Mouse (Mus musculus) kidney, embryonic 16.5 days (tissue): ENCODE measurements around the gene Gnb1l. TPM values are rescaled to one million over a fixed set of nuclear protein-coding genes. Genes with fewer than 3 reads are reported as not detected.

ENCODE experiments used
- ATAC-seq: fragments of 200-750 bp; cut with Nextera tagmentation; 2 replicates; pipeline ENCODE4 v1.8.0; 2017; ENCODE audit warnings: moderate TSS enrichment; ENCODE audit not compliant: low FRiP score, low TSS enrichment
- H3K27ac ChIP-seq: fragments of 300-500 bp; sonication (generic); 2 replicates; pipeline ENCODE4 v1.5.1; 2014; ENCODE audit warnings: low read length
- H3K27me3 ChIP-seq: fragments of 300-500 bp; sonication (generic); 2 replicates; pipeline ENCODE4 v1.6.1; 2014; ENCODE audit warnings: low read length, control low read depth, mixed read lengths; ENCODE audit not compliant: insufficient read depth
- H3K36me3 ChIP-seq: fragments of 300-500 bp; sonication (generic); 2 replicates; pipeline ENCODE4 v1.6.1; 2014; ENCODE audit warnings: low read length, control low read depth, mixed read lengths; ENCODE audit not compliant: insufficient read depth
- H3K4me1 ChIP-seq: fragments of 300-500 bp; sonication (generic); 2 replicates; pipeline ENCODE4 v1.6.1; 2014; ENCODE audit warnings: low read length, control low read depth, mixed read lengths; ENCODE audit not compliant: insufficient read depth
- H3K4me2 ChIP-seq: fragments of 300-500 bp; sonication (generic); replicated peaks from 2 replicates; pipeline ENCODE4 v1.6.1; 2014; ENCODE audit warnings: low read depth, low read length
- H3K4me3 ChIP-seq: fragments of 300-500 bp; sonication (generic); 2 replicates; pipeline ENCODE4 v1.5.1; 2014; ENCODE audit warnings: mild to moderate bottlenecking, low read length
- H3K9ac ChIP-seq: fragments of 300-500 bp; sonication (generic); replicated peaks from 2 replicates; pipeline ENCODE4 v1.6.1; 2014; ENCODE audit warnings: low read length
- H3K9me3 ChIP-seq: fragments of 300-500 bp; sonication (generic); 2 replicates; pipeline ENCODE4 v1.6.1; 2016; ENCODE audit warnings: low read length, control low read depth
- WGBS: fragments of 180-500 bp; shearing (Covaris S2); extraction: QIAGEN DNeasy Blood & Tissue Kit; methylation state at CpG from one replicate; pipeline ENCODE4 v1.1.7; 2014; 5-methylcytosine and 5-hydroxymethylcytosine counted together
- polyA plus RNA-seq: library from polyadenylated mRNA; unstranded; fragments of >200 nt; fragmentation: Nextera tagmentation; extraction: Ambion mirVana; gene quantifications from 2 replicates; pipeline ENCODE4 v1.2.1, GENCODE M21; 2015

Gnb1l gene
- polyA plus RNA-seq, 1 experiment from 2014 or later: 19.1 TPM

- Histone ChIP-seq H3K36me3 (no peaks in the 10 kb centered on the region), H3K9ac (no peak overlapping the region), H3K4me1 (peaks cover 42% of the 10 kb centered on the region), H3K9me3 (no peaks in the 10 kb centered on the region), H3K4me3 (peak overlapping the region; percentile 25), H3K27me3 (peaks cover 94% of the 10 kb centered on the region), H3K27ac (no peak overlapping the region), H3K4me2 (peak overlapping the region; percentile 42)
- WGBS: 5% methylated on average over 51 of the region's 57 CpGs
- peak; percentile 28; the same call in 1 of the 2 replicates for ATAC-seq
Measured at GRCm38 (mm10) chr16:18587847-18588737, 89.6 kb downstream of the Gnb1l start.

- 5% methylated on average over 31 of the region's 31 CpGs for WGBS
- H3K27ac ChIP-seq: no peak overlapping the region
- no peaks in the 10 kb centered on the region for H3K9me3 ChIP-seq
- no peak overlapping the region for H3K9ac ChIP-seq
- peaks cover 42% of the 10 kb centered on the region for H3K4me1 ChIP-seq
- 0 out of 2 replicates have a peak overlapping the region, but pooled peaks have one; percentile 26 for H3K4me2 ChIP-seq
- no peaks in the 10 kb centered on the region for H3K36me3 ChIP-seq
- no peak for ATAC-seq
- H3K27me3 ChIP-seq: peaks cover 94% of the 10 kb centered on the region
- H3K4me3 ChIP-seq: peak overlapping the region; percentile 25
Measured at GRCm38 (mm10) chr16:18588738-18589055, 90.2 kb downstream of the Gnb1l start.

GRCm38 (mm10) chr16:18589080-18589621, 90.6 kb downstream of the Gnb1l start:
- ATAC-seq: no peak
- Histone ChIP-seq H3K27me3 (peaks cover 94% of the 10 kb centered on the region), H3K36me3 (no peaks in the 10 kb centered on the region), H3K9me3 (no peaks in the 10 kb centered on the region), H3K9ac (no peak overlapping the region), H3K4me2 (no peak overlapping the region), H3K4me3 (no peak overlapping the region), H3K27ac (no peak overlapping the region), H3K4me1 (peaks cover 42% of the 10 kb centered on the region)
- WGBS: 39% methylated on average over 9 of the region's 9 CpGs

GRCm38 (mm10) chr16:18589804-18590790, 91.6 kb downstream of the Gnb1l start, which contains the start of gene Tbx1:
TSS of gene Tbx1 (minus strand) at chr16:18590671.
- Histone ChIP-seq H3K4me1 (peaks cover 42% of the 10 kb centered on the region), H3K4me3 (peak within 1 kb of the TSS; percentile 36), H3K9me3 (no peaks in the 10 kb centered on the region), H3K27ac (no peak within 1 kb of the TSS), H3K9ac (0 out of 2 replicates have a peak within 1 kb of the TSS, but pooled peaks have one; percentile 9), H3K36me3 (no peaks in the 10 kb centered on the region), H3K27me3 (peaks cover 94% of the 10 kb centered on the region), H3K4me2 (peak within 1 kb of the TSS; percentile 49)
- WGBS: 4% methylated on average over 48 of the region's 48 CpGs
- ATAC-seq: peak; percentile 24; the same call in 1 of the 2 replicates

GRCm38 (mm10) chr16:18591047-18592018, 92.8 kb downstream of the Gnb1l start:
- Histone ChIP-seq H3K9ac (0 out of 2 replicates have a peak overlapping the region, but pooled peaks have one; percentile 9), H3K9me3 (no peaks in the 10 kb centered on the region), H3K4me3 (peak overlapping the region; percentile 36), H3K27me3 (peaks cover 81% of the 10 kb centered on the region), H3K4me1 (peaks cover 38% of the 10 kb centered on the region), H3K4me2 (peak overlapping the region; percentile 44), H3K27ac (no peak overlapping the region), H3K36me3 (no peaks in the 10 kb centered on the region)
- 0 out of 2 replicates have a peak, but pooled peaks have one; percentile 24 for ATAC-seq
- 2% methylated on average over 59 of the region's 59 CpGs for WGBS

- no peak overlapping the region for H3K4me3 ChIP-seq
- H3K4me2 ChIP-seq: no peak overlapping the region
- peaks cover 19% of the 10 kb centered on the region for H3K4me1 ChIP-seq
- 87% methylated on average over 2 of the region's 2 CpGs for WGBS
- H3K36me3 ChIP-seq: no peaks in the 10 kb centered on the region
- H3K27me3 ChIP-seq: peaks cover 61% of the 10 kb centered on the region
- no peaks in the 10 kb centered on the region for H3K9me3 ChIP-seq
- no peak for ATAC-seq
- H3K9ac ChIP-seq: no peak overlapping the region
- no peak overlapping the region for H3K27ac ChIP-seq
Measured at GRCm38 (mm10) chr16:18593930-18594329, 95.4 kb downstream of the Gnb1l start.

GRCm38 (mm10) chr16:18596255-18596654, 97.7 kb downstream of the Gnb1l start:
- Histone ChIP-seq H3K4me1 (peaks cover 9% of the 10 kb centered on the region), H3K4me3 (no peak overlapping the region), H3K9ac (no peak overlapping the region), H3K36me3 (no peaks in the 10 kb centered on the region), H3K4me2 (no peak overlapping the region), H3K27me3 (peaks cover 38% of the 10 kb centered on the region), H3K27ac (no peak overlapping the region), H3K9me3 (no peaks in the 10 kb centered on the region)
- no peak for ATAC-seq
- 55% methylated on average over 4 of the region's 5 CpGs for WGBS

- no peak for ATAC-seq
- H3K9me3 ChIP-seq: no peaks in the 10 kb centered on the region
- H3K9ac ChIP-seq: no peak overlapping the region
- H3K4me1 ChIP-seq: peaks cover 13% of the 10 kb centered on the region
- H3K27ac ChIP-seq: no peak overlapping the region
- no peak overlapping the region for H3K4me2 ChIP-seq
- 70% methylated on average over 3 of the region's 3 CpGs for WGBS
- H3K36me3 ChIP-seq: no peaks in the 10 kb centered on the region
- peaks cover 25% of the 10 kb centered on the region for H3K27me3 ChIP-seq
- H3K4me3 ChIP-seq: no peak overlapping the region
Measured at GRCm38 (mm10) chr16:18598006-18598405, 99.5 kb downstream of the Gnb1l start.
